Mouse (Mus musculus) midbrain, embryonic 14.5 days (tissue): Measurements from ENCODE around the gene Bcas3. TPM values are rescaled to one million over a fixed set of nuclear protein-coding genes. Genes with fewer than 3 reads are reported as not detected.
A peak's percentile ranks its signal among the peaks of the same experiment; 100 is the strongest.

ENCODE experiments used
- ATAC-seq: fragments of 200-750 bp; cut with Nextera tagmentation; 2 replicates; pipeline ENCODE4 v1.8.0; 2017; ENCODE audit warnings: moderate number of reproducible peaks, moderate library complexity; ENCODE audit not compliant: low FRiP score, low TSS enrichment
- DNase-seq: peaks from one replicate; pipeline ENCODE4 v3.0.0-alpha.2; 2015
- H3K27ac ChIP-seq: fragments of 300-500 bp; sonication (generic); replicated peaks from 2 replicates; pipeline ENCODE4 v1.5.1; 2014; ENCODE audit warnings: mild to moderate bottlenecking, low read depth, low read length, moderate library complexity
- H3K27me3 ChIP-seq: fragments of 300-500 bp; sonication (generic); 2 replicates; pipeline ENCODE4 v1.6.1; 2014; ENCODE audit warnings: low read length, control low read depth, mixed read lengths; ENCODE audit not compliant: control insufficient read depth, insufficient read depth
- H3K36me3 ChIP-seq: fragments of 300-500 bp; sonication (generic); 2 replicates; pipeline ENCODE4 v1.6.1; 2014; ENCODE audit warnings: low read length, control low read depth; ENCODE audit not compliant: control insufficient read depth, insufficient read depth
- H3K4me1 ChIP-seq: fragments of 300-500 bp; sonication (generic); 2 replicates; pipeline ENCODE4 v1.6.1; 2014; ENCODE audit warnings: mild to moderate bottlenecking, antibody characterized with exemption, low read length, control low read depth; ENCODE audit not compliant: control insufficient read depth, insufficient read depth
- H3K4me2 ChIP-seq: fragments of 300-500 bp; sonication (generic); 2 replicates; pipeline ENCODE4 v1.6.1; 2014; ENCODE audit warnings: mild to moderate bottlenecking, low read length, moderate library complexity
- H3K4me3 ChIP-seq: fragments of 300-500 bp; sonication (generic); replicated peaks from 2 replicates; pipeline ENCODE4 v1.5.1; 2014; ENCODE audit warnings: low read depth, low read length
- H3K9ac ChIP-seq: fragments of 300-500 bp; sonication (generic); replicated peaks from 2 replicates; pipeline ENCODE4 v1.6.1; 2014; ENCODE audit warnings: mild to moderate bottlenecking, low read length, moderate library complexity
- H3K9me3 ChIP-seq: fragments of 300-500 bp; sonication (generic); 2 replicates; pipeline ENCODE4 v1.6.1; 2016; ENCODE audit warnings: low read length, control low read depth, mixed read lengths; ENCODE audit not compliant: control insufficient read depth
- WGBS: fragments of 180-500 bp; shearing (Covaris S2); extraction: QIAGEN DNeasy Blood & Tissue Kit; methylation state at CpG from one replicate; pipeline ENCODE4 v1.1.7; 2014; 5-methylcytosine and 5-hydroxymethylcytosine counted together
- polyA plus RNA-seq: library from polyadenylated mRNA; unstranded; fragments of >200 nt; fragmentation: Nextera tagmentation; extraction: Ambion mirVana; gene quantifications from 2 replicates; pipeline ENCODE4 v1.2.1, GENCODE M21; 2014

The Bcas3 gene
- 26.2 and 33.4 TPM in 2 replicates for polyA plus RNA-seq

DNA sequence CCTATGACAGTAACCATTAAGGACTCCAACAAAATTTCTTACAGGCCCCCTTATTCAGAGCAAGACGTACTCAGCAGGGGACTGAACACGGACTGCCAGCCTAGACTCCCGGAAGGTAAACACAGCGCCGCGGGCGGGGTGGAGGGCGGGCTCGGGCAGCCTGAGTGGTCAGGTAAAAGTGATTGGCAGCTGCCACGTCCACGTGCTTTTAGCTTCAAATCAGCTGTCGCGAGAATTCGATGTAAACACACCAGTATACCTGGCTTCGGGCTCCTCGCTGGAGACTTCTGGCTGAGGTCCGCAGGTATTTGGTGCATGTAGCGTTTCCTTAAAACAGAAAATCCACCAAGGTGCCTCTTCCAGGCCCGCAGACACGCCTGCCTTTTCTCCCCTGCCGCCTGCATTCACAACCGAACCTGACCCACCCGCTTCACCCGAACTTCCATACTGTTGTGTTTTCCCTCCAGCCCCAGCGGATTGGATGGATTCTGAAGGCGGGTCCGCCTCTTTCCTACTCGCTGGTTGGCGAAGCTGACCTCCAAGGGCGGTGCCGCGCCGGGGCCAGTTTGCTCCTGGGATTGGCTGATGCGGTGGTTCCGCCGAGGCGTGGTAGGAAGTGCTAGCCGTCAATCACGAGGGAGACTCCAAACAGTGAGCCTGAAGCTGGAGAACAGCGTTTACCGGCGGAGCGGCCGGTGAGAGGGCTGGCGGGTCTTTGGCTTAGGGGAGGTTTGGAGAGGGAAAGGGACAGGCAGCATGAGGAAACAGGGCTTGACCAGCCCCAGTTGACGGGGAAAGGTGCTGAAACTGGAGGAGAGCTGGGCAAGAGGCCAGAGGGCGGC, at the start of gene Bcas3:
Bcas3 (plus strand) TSS at position 629 of the 842 bp plus-strand sequence.
- DNase-seq: peak; percentile 99
- ATAC-seq: peak; percentile 99
- H3K9me3 ChIP-seq: no peaks in the 10 kb centered on the region
- under 1% methylated on average over 47 of the region's 47 CpGs for WGBS
- H3K9ac ChIP-seq: peak within 1 kb of the TSS; percentile 65
- H3K4me3 ChIP-seq: peak within 1 kb of the TSS; percentile 75
- H3K27me3 ChIP-seq: no peaks in the 10 kb centered on the region
- H3K4me2 ChIP-seq: peak within 1 kb of the TSS; percentile 91
- H3K4me1 ChIP-seq: peaks cover 6% of the 10 kb centered on the region; the same call in 1 of the 2 replicates
- 0 out of 2 replicates have a peak, but pooled peaks cover 3% of the 10 kb centered on the region for H3K36me3 ChIP-seq
- H3K27ac ChIP-seq: peak within 1 kb of the TSS; percentile 61; the same call in 1 of the 2 replicates

- ATAC-seq (no peak), DNase-seq (no peak)
- no peaks in the 10 kb centered on the region for H3K27me3 ChIP-seq
- no peaks in the 10 kb centered on the region for H3K36me3 ChIP-seq
- no peak overlapping the region for H3K4me2 ChIP-seq
- H3K4me1 ChIP-seq: no peaks in the 10 kb centered on the region
- WGBS: 69% methylated on average over 4 of the region's 4 CpGs
- H3K27ac ChIP-seq: no peak overlapping the region
- H3K4me3 ChIP-seq: no peak overlapping the region
- no peak overlapping the region for H3K9ac ChIP-seq
- H3K9me3 ChIP-seq: no peaks in the 10 kb centered on the region
Measured at GRCm38 (mm10) chr11:85306577-85307260, 46.2 kb upstream of the Bcas3 start.

DNA sequence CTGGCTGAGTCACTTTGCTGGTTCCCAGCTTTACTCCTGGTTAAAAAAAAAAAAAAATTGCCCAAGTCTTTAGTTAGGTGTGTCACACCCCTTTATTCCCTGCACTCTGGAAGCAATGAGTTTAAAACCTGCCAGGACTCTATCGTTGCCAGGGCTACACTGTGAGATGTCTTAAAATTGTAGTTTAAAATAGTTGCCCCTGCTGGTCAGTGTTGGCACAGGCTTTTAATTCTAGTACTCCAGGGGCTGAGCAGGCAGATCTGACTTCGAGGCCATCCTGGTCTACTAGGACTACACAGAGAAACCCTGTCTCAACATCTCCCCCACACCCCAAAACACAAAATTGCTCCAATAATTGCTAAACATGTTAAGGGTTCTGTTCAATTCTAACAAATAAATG, 44.2 kb upstream of the Bcas3 start:
- ATAC-seq: no peak
- 68% methylated on average over 2 of the region's 2 CpGs for WGBS
- peaks cover 16% of the 10 kb centered on the region for H3K4me1 ChIP-seq
- no peaks in the 10 kb centered on the region for H3K36me3 ChIP-seq
- no peaks in the 10 kb centered on the region for H3K27me3 ChIP-seq
- no peak overlapping the region for H3K27ac ChIP-seq
- H3K4me3 ChIP-seq: no peak overlapping the region
- H3K9ac ChIP-seq: no peak overlapping the region
- no peak for DNase-seq
- H3K9me3 ChIP-seq: no peaks in the 10 kb centered on the region
- H3K4me2 ChIP-seq: no peak overlapping the region

DNA sequence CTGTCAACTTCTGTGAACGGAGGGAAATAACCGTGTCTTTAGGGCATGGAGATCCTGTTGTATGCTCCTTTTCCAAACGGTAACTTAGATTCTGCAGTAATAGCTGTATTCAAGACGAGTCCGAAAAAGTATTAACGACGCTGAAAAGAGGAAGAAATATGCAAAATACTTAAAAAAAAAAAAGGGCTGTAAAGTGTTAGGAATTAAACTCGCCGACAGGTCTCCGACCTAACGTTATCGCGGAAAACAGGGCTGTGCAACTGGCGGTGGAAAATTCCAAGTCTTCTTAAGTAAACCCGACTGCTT, 42.6 kb upstream of the Bcas3 start:
- peak overlapping the region; percentile 91 for H3K4me3 ChIP-seq
- H3K4me2 ChIP-seq: peak overlapping the region; percentile 91
- peaks cover 16% of the 10 kb centered on the region for H3K4me1 ChIP-seq
- DNase-seq (no peak), ATAC-seq (no peak)
- H3K27ac ChIP-seq: 0 out of 2 replicates have a peak overlapping the region, but pooled peaks have one; percentile 42
- WGBS: 2% methylated on average over 15 of the region's 15 CpGs
- no peaks in the 10 kb centered on the region for H3K27me3 ChIP-seq
- H3K9ac ChIP-seq: peak overlapping the region; percentile 51; the same call in 1 of the 2 replicates
- H3K9me3 ChIP-seq: no peaks in the 10 kb centered on the region
- H3K36me3 ChIP-seq: peaks cover 4% of the 10 kb centered on the region; the same call in 1 of the 2 replicates

DNA sequence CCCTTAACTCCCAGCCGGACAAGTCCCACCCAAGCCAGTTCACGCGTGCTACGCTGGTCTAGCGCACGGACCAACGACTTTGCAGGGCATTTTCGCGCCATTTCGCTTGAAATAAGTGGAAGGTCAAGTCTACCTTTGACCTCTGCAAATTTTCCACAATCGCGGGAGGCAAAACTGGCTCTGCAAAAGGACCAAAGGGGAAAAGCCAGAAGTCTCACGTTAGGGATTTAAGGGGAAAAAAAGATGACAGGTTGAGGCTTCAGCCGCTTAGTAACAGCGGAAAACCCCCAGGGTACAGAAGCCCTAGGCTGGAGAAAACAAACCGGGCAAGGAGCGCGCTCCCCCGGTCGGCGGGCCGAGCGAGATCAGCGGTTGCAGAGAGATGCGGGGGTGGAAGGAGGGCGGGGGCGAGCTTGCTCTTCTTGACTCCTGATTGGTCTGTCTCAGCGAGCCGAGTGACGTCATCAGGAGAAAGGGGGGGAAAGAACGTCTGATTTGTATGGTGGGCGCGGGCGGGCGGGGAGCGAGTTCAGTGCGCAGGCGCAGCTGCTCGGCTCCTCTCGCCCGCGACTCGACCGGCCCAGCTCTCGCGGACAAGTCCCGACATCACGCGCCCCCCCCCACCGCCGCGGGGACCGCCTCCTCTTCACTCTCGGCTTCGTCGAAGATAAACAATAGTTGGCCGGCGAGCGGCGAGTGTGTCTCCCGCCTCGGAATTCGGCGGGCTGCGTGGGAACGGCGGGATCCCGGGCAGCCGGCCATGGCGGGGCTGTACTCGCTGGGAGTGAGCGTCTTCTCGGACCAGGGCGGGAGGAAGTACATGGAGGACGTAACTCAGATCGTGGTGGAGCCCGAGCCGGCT, 42.0 kb upstream of the Bcas3 start, which contains the start of gene Ppm1d:
Ppm1d (plus strand) TSS at position 532 of the 862 bp plus-strand sequence.
- H3K4me3 ChIP-seq: peak within 1 kb of the TSS; percentile 91
- H3K4me1 ChIP-seq: peaks cover 16% of the 10 kb centered on the region
- peak within 1 kb of the TSS; percentile 91 for H3K4me2 ChIP-seq
- H3K9me3 ChIP-seq: no peaks in the 10 kb centered on the region
- peak within 1 kb of the TSS; percentile 89 for H3K27ac ChIP-seq
- under 1% methylated on average over 73 of the region's 78 CpGs for WGBS
- no peaks in the 10 kb centered on the region for H3K27me3 ChIP-seq
- H3K36me3 ChIP-seq: peaks cover 4% of the 10 kb centered on the region; the same call in 1 of the 2 replicates
- DNase-seq (peak; percentile 100), ATAC-seq (peak; percentile 95)
- peak within 1 kb of the TSS; percentile 77 for H3K9ac ChIP-seq

GRCm38 (mm10) chr11:85311645-85312490, 41.1 kb upstream of the Bcas3 start:
- under 1% methylated on average over 56 of the region's 56 CpGs for WGBS
- Histone ChIP-seq H3K4me2 (peak overlapping the region; percentile 63), H3K27ac (peak overlapping the region; percentile 89), H3K9ac (peak overlapping the region; percentile 77), H3K9me3 (no peaks in the 10 kb centered on the region), H3K36me3 (peaks cover 4% of the 10 kb centered on the region; the same call in 1 of the 2 replicates), H3K27me3 (no peaks in the 10 kb centered on the region), H3K4me3 (peak overlapping the region; percentile 91), H3K4me1 (peaks cover 16% of the 10 kb centered on the region)
- peak; percentile 21; the same call in 1 of the 2 replicates for ATAC-seq
- peak; percentile 72 for DNase-seq

- ATAC-seq (no peak), DNase-seq (peak; percentile 87)
- H3K9ac ChIP-seq: peak overlapping the region; percentile 77; the same call in 1 of the 2 replicates
- peak overlapping the region; percentile 63 for H3K4me2 ChIP-seq
- peak overlapping the region; percentile 91 for H3K4me3 ChIP-seq
- peaks cover 4% of the 10 kb centered on the region; the same call in 1 of the 2 replicates for H3K36me3 ChIP-seq
- no peaks in the 10 kb centered on the region for H3K9me3 ChIP-seq
- no peaks in the 10 kb centered on the region for H3K27me3 ChIP-seq
- peaks cover 16% of the 10 kb centered on the region for H3K4me1 ChIP-seq
- 25% methylated on average over 2 of the region's 2 CpGs for WGBS
- H3K27ac ChIP-seq: no peak overlapping the region
Measured at GRCm38 (mm10) chr11:85312818-85313217, 40.1 kb upstream of the Bcas3 start.
